31 mouse cellular contexts compared by ENCODE assay signal in the genomic region with DNA sequence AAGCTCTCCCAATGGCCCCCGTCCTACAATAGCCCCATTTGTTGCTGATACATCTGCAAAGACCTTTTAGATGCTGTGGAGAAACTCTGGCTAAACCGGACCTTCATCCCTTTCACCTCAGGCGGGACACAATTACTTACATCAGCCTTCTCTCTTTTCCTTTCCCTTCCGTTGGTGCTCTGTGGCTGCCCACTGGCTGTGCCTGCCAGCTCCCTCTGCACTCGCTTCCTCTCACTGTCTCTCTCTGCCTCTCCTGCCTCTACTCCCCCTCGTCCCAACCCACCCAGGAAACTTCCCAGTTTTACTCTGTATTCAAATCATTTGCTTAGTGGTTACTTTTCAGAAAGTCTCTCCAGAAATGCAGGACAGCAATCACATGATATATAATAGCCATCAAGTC. TPM values are rescaled to one million over a fixed set of nuclear protein-coding genes. Genes with fewer than 3 reads are reported as not detected.
DNase-seq lines count a peak whose midpoint lies in the region; ATAC-seq lines count a peak whose summit lies in the region.
"Had no signal": no experiment of that assay in that cellular context is flagged by ENCODE, and none has a peak within 500 bp of the region (broad histone marks: within the 10 kb centered on the region; RNA-seq: fewer than 3 reads in every experiment).

No protein-coding gene starts in this region.

- no peak overlapping the region for H3K9ac ChIP-seq in forebrain, embryonic 11.5 days (ENCODE audit: low read length)
- H3K9ac ChIP-seq in forebrain, embryonic 16.5 days (replicated peaks; ENCODE audit: low read depth, low read length) = no peak overlapping the region
- H3K9ac ChIP-seq: embryonic facial prominence, embryonic 13.5 days; forebrain, embryonic 15.5 days; heart, embryonic 13.5 days; hindbrain, embryonic 13.5 days; intestine, embryonic 15.5 days had no signal

- DNase-seq in forebrain, embryonic 11.5 days (ENCODE audit: low spot score) = peak; percentile 24
- DNase-seq in embryonic facial prominence, embryonic 10.5 days (ENCODE audit: low spot score) = peak; percentile 4
- DNase-seq in lung, postnatal 10 days = no peak
- DNase-seq: adrenal gland, postnatal 10 days; adrenal gland, postnatal 36 days; B cell, adult 2 months; cerebellum, adult 2 months; cerebellum, adult 9-11 months; cerebellum, postnatal 25 days; gastrocnemius, postnatal 10 days; gastrocnemius, postnatal 36 days; heart, adult 18-20 months; heart, postnatal 14 days had no signal

- ATAC-seq in forebrain, embryonic 11.5 days (replicated peaks; ENCODE audit: low FRiP score) = no peak
- no peak for ATAC-seq in forebrain, embryonic 16.5 days
- no peak for ATAC-seq in megakaryocyte, adult 5-6 weeks (ENCODE audit: poor library complexity, severe bottlenecking)
- peak; percentile 53; the same call in 1 of the 2 replicates for ATAC-seq in megakaryocyte progenitor cell, adult 5-6 weeks (replicated peaks; ENCODE audit: poor library complexity)
- ATAC-seq: forebrain, embryonic 15.5 days; hindbrain, embryonic 16.5 days; intestine, embryonic 15.5 days; Patski had no signal

- no peak overlapping the region for H3K27ac ChIP-seq in forebrain, embryonic 11.5 days (ENCODE audit: low read depth, low read length)
- H3K27ac ChIP-seq in forebrain, embryonic 16.5 days (ENCODE audit: low read length) = no peak overlapping the region
- no peak overlapping the region for H3K27ac ChIP-seq in embryonic facial prominence, embryonic 10.5 days (replicated peaks)
- H3K27ac ChIP-seq: embryonic facial prominence, embryonic 13.5 days; forebrain, embryonic 15.5 days; heart, embryonic 13.5 days; hindbrain, embryonic 10.5 days; hindbrain, embryonic 13.5 days; intestine, embryonic 15.5 days had no signal

- WGBS in forebrain, embryonic 11.5 days = 37% methylated on average over 6 of the region's 6 CpGs
- WGBS in forebrain, embryonic 16.5 days = 44% methylated on average over 6 of the region's 6 CpGs
- WGBS in embryonic facial prominence, embryonic 10.5 days = 36% methylated on average over 6 of the region's 6 CpGs

- no peaks in the 10 kb centered on the region for H3K4me1 ChIP-seq in forebrain, embryonic 11.5 days (replicated peaks; ENCODE audit: control insufficient read depth, insufficient read depth, low read length)
- H3K4me1 ChIP-seq in forebrain, embryonic 16.5 days (replicated peaks; ENCODE audit: control insufficient read depth, insufficient read depth, low read length) = no peaks in the 10 kb centered on the region
- H3K4me1 ChIP-seq in megakaryocyte, embryonic 14.5 days = peaks cover 57% of the 10 kb centered on the region
- no peaks in the 10 kb centered on the region for H3K4me1 ChIP-seq in embryonic facial prominence, embryonic 10.5 days
- H3K4me1 ChIP-seq: embryonic facial prominence, embryonic 13.5 days; forebrain, embryonic 15.5 days; heart, embryonic 13.5 days; hindbrain, embryonic 10.5 days; hindbrain, embryonic 13.5 days; intestine, embryonic 15.5 days had no signal

- H3K4me2 ChIP-seq in forebrain, embryonic 11.5 days (ENCODE audit: low read depth, low read length, severe bottlenecking) = no peak overlapping the region
- H3K4me2 ChIP-seq in forebrain, embryonic 16.5 days (ENCODE audit: low read length) = no peak overlapping the region
- H3K4me2 ChIP-seq: embryonic facial prominence, embryonic 13.5 days; forebrain, embryonic 15.5 days; heart, embryonic 13.5 days; hindbrain, embryonic 13.5 days; intestine, embryonic 15.5 days had no signal

- no peak overlapping the region for H3K4me3 ChIP-seq in forebrain, embryonic 11.5 days (ENCODE audit: low read depth, low read length)
- H3K4me3 ChIP-seq in forebrain, embryonic 16.5 days (replicated peaks; ENCODE audit: low read length) = no peak overlapping the region
- peak overlapping the region; percentile 71 for H3K4me3 ChIP-seq in megakaryocyte, embryonic 14.5 days (replicated peaks)
- H3K4me3 ChIP-seq in embryonic facial prominence, embryonic 10.5 days = no peak overlapping the region
- H3K4me3 ChIP-seq: embryonic facial prominence, embryonic 13.5 days; erythroblast, embryonic 14.5 days; forebrain, embryonic 15.5 days; heart, embryonic 13.5 days; hindbrain, embryonic 10.5 days; hindbrain, embryonic 13.5 days; intestine, embryonic 15.5 days had no signal

- no peaks in the 10 kb centered on the region for H3K27me3 ChIP-seq in forebrain, embryonic 11.5 days (ENCODE audit: control insufficient read depth, insufficient read depth, low read length)
- H3K27me3 ChIP-seq in forebrain, embryonic 16.5 days (replicated peaks; ENCODE audit: control insufficient read depth, insufficient read depth, low read length) = no peaks in the 10 kb centered on the region
- H3K27me3 ChIP-seq in megakaryocyte, embryonic 14.5 days (replicated peaks) = no peaks in the 10 kb centered on the region
- H3K27me3 ChIP-seq in embryonic facial prominence, embryonic 10.5 days (replicated peaks; ENCODE audit: low read depth, poor library complexity, severe bottlenecking) = no peaks in the 10 kb centered on the region
- H3K27me3 ChIP-seq: CH12.LX; embryonic facial prominence, embryonic 13.5 days; forebrain, embryonic 15.5 days; hindbrain, embryonic 13.5 days; intestine, embryonic 15.5 days had no signal

- no peaks in the 10 kb centered on the region for H3K36me3 ChIP-seq in forebrain, embryonic 11.5 days (ENCODE audit: control insufficient read depth, insufficient read depth, low read length)
- no peaks in the 10 kb centered on the region for H3K36me3 ChIP-seq in forebrain, embryonic 16.5 days (ENCODE audit: control insufficient read depth, insufficient read depth)
- no peaks in the 10 kb centered on the region for H3K36me3 ChIP-seq in megakaryocyte, embryonic 14.5 days (replicated peaks; ENCODE audit: low read length)
- H3K36me3 ChIP-seq in embryonic facial prominence, embryonic 10.5 days (replicated peaks) = no peaks in the 10 kb centered on the region
- H3K36me3 ChIP-seq: embryonic facial prominence, embryonic 13.5 days; forebrain, embryonic 15.5 days; G1E; heart, embryonic 13.5 days; hindbrain, embryonic 10.5 days; hindbrain, embryonic 13.5 days; intestine, embryonic 15.5 days had no signal

- peaks cover 2% of the 10 kb centered on the region; the same call in 1 of the 2 replicates for H3K9me3 ChIP-seq in forebrain, embryonic 11.5 days (ENCODE audit: control insufficient read depth, low read length)
- H3K9me3 ChIP-seq in forebrain, embryonic 16.5 days (ENCODE audit: control insufficient read depth, low read length) = no peaks in the 10 kb centered on the region
- H3K9me3 ChIP-seq in megakaryocyte, embryonic 14.5 days = no peaks in the 10 kb centered on the region
- H3K9me3 ChIP-seq in embryonic facial prominence, embryonic 10.5 days = no peaks in the 10 kb centered on the region
- H3K9me3 ChIP-seq: embryonic facial prominence, embryonic 13.5 days; forebrain, embryonic 15.5 days; G1E; heart, embryonic 13.5 days; hindbrain, embryonic 10.5 days; intestine, embryonic 15.5 days had no signal

RNA-seq across cellular contexts. Expression of gene Erich4, which starts 5.6 kb away (rescaled TPM):
- polyA plus RNA-seq in forebrain, embryonic 11.5 days (2014; fragmentation: Nextera tagmentation; extraction: Ambion mirVana) = not detected in 2 replicates
- polyA plus RNA-seq in forebrain, embryonic 16.5 days (2015; fragmentation: Nextera tagmentation; extraction: Ambion mirVana) = 0.39 TPM in 1 of 2 replicates, not detected in the other
- polyA plus RNA-seq in megakaryocyte, embryonic 14.5 days (2012; ENCODE audit: insufficient read depth, low replicate concordance) = not detected in 2 replicates
- total RNA-seq in megakaryocyte, adult 5-6 weeks (2015) = not detected in 2 replicates
- not detected in 2 replicates for total RNA-seq in megakaryocyte, adult 5-6 weeks (2017)
- not detected in 2 replicates for polyA plus RNA-seq in embryonic facial prominence, embryonic 10.5 days (2016; fragmentation: Nextera tagmentation; extraction: Ambion mirVana)
- total RNA-seq in megakaryocyte progenitor cell, adult 5-6 weeks (2015) = not detected in 2 replicates
- total RNA-seq in megakaryocyte progenitor cell, adult 5-6 weeks (2017) = not detected in 2 replicates
- total RNA-seq: adrenal gland, adult 18-20 months; adrenal gland, postnatal 10 days; adrenal gland, postnatal 36 days; CH12.LX; common myeloid progenitor, adult 5-6 weeks; G1E; gastrocnemius, adult 18-20 months; gastrocnemius, postnatal 10 days; gastrocnemius, postnatal 36 days had no signal
- polyA plus RNA-seq: embryonic facial prominence, embryonic 13.5 days; erythroblast, embryonic 14.5 days; forebrain, embryonic 15.5 days; G1E; heart, embryonic 13.5 days; hindbrain, embryonic 10.5 days; hindbrain, embryonic 13.5 days; hindbrain, embryonic 16.5 days; Patski had no signal

RNA-seq across cellular contexts. Expression of gene Dmac2, which starts 9.2 kb away (rescaled TPM):
- polyA plus RNA-seq in forebrain, embryonic 11.5 days (2014; fragmentation: Nextera tagmentation; extraction: Ambion mirVana) = 22.2 and 23.4 TPM in 2 replicates
- polyA plus RNA-seq in forebrain, embryonic 16.5 days (2015; fragmentation: Nextera tagmentation; extraction: Ambion mirVana) = 36.0 and 38.8 TPM in 2 replicates
- 18.7 and 29.5 TPM in 2 replicates for polyA plus RNA-seq in megakaryocyte, embryonic 14.5 days (2012; ENCODE audit: insufficient read depth, low replicate concordance)
- total RNA-seq in megakaryocyte, adult 5-6 weeks (2015) = 18.7 and 19.8 TPM in 2 replicates
- 29.5 and 36.7 TPM in 2 replicates for total RNA-seq in megakaryocyte, adult 5-6 weeks (2017)
- polyA plus RNA-seq in embryonic facial prominence, embryonic 10.5 days (2016; fragmentation: Nextera tagmentation; extraction: Ambion mirVana) = 31.6 and 34.8 TPM in 2 replicates
- total RNA-seq in megakaryocyte progenitor cell, adult 5-6 weeks (2015) = 24.5 and 30.0 TPM in 2 replicates
- total RNA-seq in megakaryocyte progenitor cell, adult 5-6 weeks (2017) = 34.0 and 34.9 TPM in 2 replicates

RNA-seq across cellular contexts. Expression of gene B3gnt8, which starts 16.4 kb away (rescaled TPM):
- polyA plus RNA-seq in forebrain, embryonic 11.5 days (2014; fragmentation: Nextera tagmentation; extraction: Ambion mirVana) = 0.29 and 0.99 TPM in 2 replicates
- polyA plus RNA-seq in forebrain, embryonic 16.5 days (2015; fragmentation: Nextera tagmentation; extraction: Ambion mirVana) = 0.44 and 0.92 TPM in 2 replicates
- polyA plus RNA-seq in megakaryocyte, embryonic 14.5 days (2012; ENCODE audit: insufficient read depth, low replicate concordance) = 12.5 TPM in 1 of 2 replicates, not detected in the other
- 18.3 and 18.4 TPM in 2 replicates for total RNA-seq in megakaryocyte, adult 5-6 weeks (2015)
- 27.0 and 34.3 TPM in 2 replicates for total RNA-seq in megakaryocyte, adult 5-6 weeks (2017)
- 0.99 and 1.3 TPM in 2 replicates for polyA plus RNA-seq in embryonic facial prominence, embryonic 10.5 days (2016; fragmentation: Nextera tagmentation; extraction: Ambion mirVana)
- total RNA-seq in megakaryocyte progenitor cell, adult 5-6 weeks (2015) = 5.1 and 7.4 TPM in 2 replicates
- 13.2 and 22.2 TPM in 2 replicates for total RNA-seq in megakaryocyte progenitor cell, adult 5-6 weeks (2017)

RNA-seq across cellular contexts. Expression of gene Bckdha, which starts 48.7 kb away (rescaled TPM):
- 30.5 and 38.0 TPM in 2 replicates for polyA plus RNA-seq in forebrain, embryonic 11.5 days (2014; fragmentation: Nextera tagmentation; extraction: Ambion mirVana)
- polyA plus RNA-seq in forebrain, embryonic 16.5 days (2015; fragmentation: Nextera tagmentation; extraction: Ambion mirVana) = 57.7 and 61.9 TPM in 2 replicates
- 31.9 and 39.7 TPM in 2 replicates for polyA plus RNA-seq in megakaryocyte, embryonic 14.5 days (2012; ENCODE audit: insufficient read depth, low replicate concordance)
- 40.4 TPM in 2 replicates for total RNA-seq in megakaryocyte, adult 5-6 weeks (2015)
- total RNA-seq in megakaryocyte, adult 5-6 weeks (2017) = 39.9 and 50.1 TPM in 2 replicates
- polyA plus RNA-seq in embryonic facial prominence, embryonic 10.5 days (2016; fragmentation: Nextera tagmentation; extraction: Ambion mirVana) = 54.9 and 59.2 TPM in 2 replicates
- total RNA-seq in megakaryocyte progenitor cell, adult 5-6 weeks (2015) = 37.6 and 46.7 TPM in 2 replicates
- 48.6 and 52.0 TPM in 2 replicates for total RNA-seq in megakaryocyte progenitor cell, adult 5-6 weeks (2017)

RNA-seq across cellular contexts. Expression of gene Exosc5, which starts 48.9 kb away (rescaled TPM):
- 52.2 and 56.4 TPM in 2 replicates for polyA plus RNA-seq in forebrain, embryonic 11.5 days (2014; fragmentation: Nextera tagmentation; extraction: Ambion mirVana)
- polyA plus RNA-seq in forebrain, embryonic 16.5 days (2015; fragmentation: Nextera tagmentation; extraction: Ambion mirVana) = 46.5 and 48.3 TPM in 2 replicates
- 233 and 501 TPM in 2 replicates for polyA plus RNA-seq in megakaryocyte, embryonic 14.5 days (2012; ENCODE audit: insufficient read depth, low replicate concordance)
- 31.5 and 33.7 TPM in 2 replicates for total RNA-seq in megakaryocyte, adult 5-6 weeks (2015)
- total RNA-seq in megakaryocyte, adult 5-6 weeks (2017) = 19.4 and 20.9 TPM in 2 replicates
- polyA plus RNA-seq in embryonic facial prominence, embryonic 10.5 days (2016; fragmentation: Nextera tagmentation; extraction: Ambion mirVana) = 93.5 and 101 TPM in 2 replicates
- total RNA-seq in megakaryocyte progenitor cell, adult 5-6 weeks (2015) = 80.7 and 84.9 TPM in 2 replicates
- total RNA-seq in megakaryocyte progenitor cell, adult 5-6 weeks (2017) = 55.6 and 71.8 TPM in 2 replicates
